Mouse (Mus musculus): ENCODE measurements around the gene Spin1.

DNA sequence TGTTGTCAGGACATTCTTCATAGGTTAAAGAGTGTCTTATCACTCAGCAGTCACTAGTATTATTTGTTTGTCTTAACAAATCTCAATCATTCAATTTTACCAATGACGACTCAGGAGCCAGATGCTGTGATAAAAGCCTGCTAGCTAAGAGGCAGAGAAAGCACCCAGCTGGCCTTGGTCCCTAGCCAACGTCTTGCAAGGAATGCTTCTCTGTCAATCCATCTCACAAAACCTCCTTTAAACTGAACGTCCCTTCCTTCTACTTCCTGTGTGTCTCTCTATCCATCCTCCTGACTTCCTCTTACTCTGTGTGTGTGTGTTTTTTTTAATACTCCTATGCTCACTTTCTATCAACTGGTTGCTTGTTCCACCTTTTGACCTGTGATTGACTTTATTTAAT, 78.7 kb downstream of the Spin1 start:
- TF ChIP-seq EP300 (IDR thresholded peaks at IDR 0.05; ENCODE audit: low read depth in 1 of 2, low read length in 2 of 2) (no peak), POLR2A (IDR thresholded peaks at IDR 0.05; ENCODE audit: control insufficient read depth in 1 of 2, insufficient read depth in 1 of 2, low read depth in 1 of 2, low read length in 2 of 2, poor library complexity in 1 of 2) (no peak), ZNF384 (IDR thresholded peaks at IDR 0.05; ENCODE audit: low read depth, low read length) (no peak), HCFC1 (IDR thresholded peaks at IDR 0.05; ENCODE audit: low read depth, low read length) (no peak), CTCF (IDR thresholded peaks at IDR 0.05 in 2 of 3, conservative IDR thresholded peaks at IDR 0.05 in 1 of 3; ENCODE audit: control insufficient read depth in 1 of 3, insufficient read depth in 1 of 3, low read depth in 2 of 3, low read length in 3 of 3, poor library complexity in 1 of 3, severe bottlenecking in 1 of 3) (no peak)

Data from MEL (cell line).